9 mouse cellular contexts compared by ENCODE assay signal in the genomic region with DNA sequence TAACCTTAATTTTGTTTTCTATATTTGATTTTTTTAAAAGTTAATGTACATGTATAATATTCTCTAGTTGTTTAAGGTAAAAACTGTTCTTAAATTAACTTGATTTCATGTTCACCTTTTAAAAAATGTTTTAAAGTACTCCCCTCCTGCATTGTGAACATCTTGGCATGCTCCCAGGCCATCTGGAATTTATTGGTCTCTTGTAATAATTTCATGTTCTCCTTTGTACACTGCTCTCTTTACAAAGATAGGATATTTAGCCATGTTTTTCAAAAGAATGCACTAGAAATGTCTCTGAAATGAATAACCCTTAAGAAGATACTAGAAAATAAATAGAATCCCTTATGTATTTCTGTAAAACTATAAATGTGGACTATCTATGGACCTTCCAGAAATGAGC. TPM values are rescaled to one million over a fixed set of nuclear protein-coding genes. Genes with fewer than 3 reads are reported as not detected.
DNase-seq lines count a peak whose midpoint lies in the region; ATAC-seq and TF ChIP-seq lines count a peak whose summit lies in the region.
"Had no signal": no experiment of that assay in that cellular context is flagged by ENCODE, and none has a peak within 500 bp of the region (broad histone marks: within the 10 kb centered on the region; RNA-seq: fewer than 3 reads in every experiment).

No protein-coding gene starts in this region.

- TF ChIP-seq CTCF in cerebellum, adult 2 months (IDR thresholded peaks at IDR 0.05; ENCODE audit: borderline replicate concordance, insufficient read depth, low read depth, low read length) = no peak

- ATAC-seq in heart, embryonic 13.5 days (ENCODE audit: extremely low read depth, insufficient number of reproducible peaks, low FRiP score, low TSS enrichment) = no peak

- H3K27me3 ChIP-seq in cerebellum, adult 2 months (ENCODE audit: control insufficient read depth, insufficient read depth, low read length) = no peaks in the 10 kb centered on the region
- H3K27me3 ChIP-seq in heart, embryonic 13.5 days (replicated peaks) = no peaks in the 10 kb centered on the region

- no peak for TF ChIP-seq POLR2A in cerebellum, adult 2 months (IDR thresholded peaks at IDR 0.05; ENCODE audit: borderline replicate concordance, insufficient read depth, low read length)

- H3K4me2 ChIP-seq in heart, embryonic 13.5 days = peak overlapping the region; percentile 65

- DNase-seq in cerebellum, postnatal 10 days = peak; percentile 29 to 30
- DNase-seq in cerebellum, adult 2 months = no peak
- peak; percentile 39 to 46 for DNase-seq in kidney, postnatal 4 days
- DNase-seq in kidney, adult 9 months = no peak
- peak; percentile 31 for DNase-seq in lung, postnatal 14 days
- DNase-seq in ovary, postnatal 10 days (ENCODE audit: low spot score) = no peak
- DNase-seq in cerebellum, adult 8-10 months = no peak

- H3K9ac ChIP-seq in heart, embryonic 13.5 days = peak overlapping the region; percentile 79

- H3K9me3 ChIP-seq in heart, embryonic 13.5 days = no peaks in the 10 kb centered on the region

- H3K36me3 ChIP-seq in heart, embryonic 13.5 days = no peaks in the 10 kb centered on the region

- no peaks in the 10 kb centered on the region for H3K4me1 ChIP-seq in cerebellum, adult 2 months (ENCODE audit: control insufficient read depth, insufficient read depth, low read length)
- H3K4me1 ChIP-seq in heart, embryonic 13.5 days = peaks cover 6% of the 10 kb centered on the region; the same call in 1 of the 2 replicates

- H3K4me3 ChIP-seq in cerebellum, adult 2 months (replicated peaks; ENCODE audit: insufficient read depth, low read depth, low read length) = no peak overlapping the region
- peak overlapping the region; percentile 50 for H3K4me3 ChIP-seq in heart, embryonic 13.5 days

- no peak overlapping the region for H3K27ac ChIP-seq in cerebellum, adult 2 months (ENCODE audit: insufficient read depth, low read length)
- peak overlapping the region; percentile 89 for H3K27ac ChIP-seq in heart, embryonic 13.5 days (replicated peaks)
- H3K27ac ChIP-seq: macrophage had no signal

RNA-seq across cellular contexts. Expression of a gene that starts 0.6 kb away (rescaled TPM):
- polyA plus RNA-seq in cerebellum, adult 2 months (2012; rRNA removed) = 2.5 and 3.5 TPM in 2 replicates
- polyA plus RNA-seq in heart, embryonic 13.5 days (2015; fragmentation: Nextera tagmentation; extraction: Ambion mirVana) = 650 and 772 TPM in 2 replicates

Comparison
In these comparisons a context has a peak if more than half of its experiments do, and no peak if none do; other contexts are left out.
1. DNase-seq: peak in cerebellum, postnatal 10 days (2 of 2), kidney, postnatal 4 days (2 of 2) and lung, postnatal 14 days (single experiment); none in cerebellum, adult 2 months (0 of 2), kidney, adult 9 months (single experiment), ovary, postnatal 10 days (single experiment) and cerebellum, adult 8-10 months (single experiment).
2. RNA of a gene that starts 0.6 kb away (polyA plus RNA-seq): 650 to 772 TPM in heart, embryonic 13.5 days; 2.5 to 3.5 TPM in cerebellum, adult 2 months; every median in the first group is over 100 times any median in the second.